Mouse (Mus musculus) erythroblast, embryonic 14.5 days (primary cell): ENCODE results near the gene Prkag2.

ENCODE experiments used
- GATA1 ChIP-seq: IDR thresholded peaks from 2 replicates; pipeline ENCODE4 v1.6.1; 2012; ENCODE audit warnings: low read length, inconsistent platforms, mixed read lengths
- TAL1 ChIP-seq: IDR thresholded peaks from 3 replicates; pipeline ENCODE4 v1.6.1; 2012; ENCODE audit warnings: low read length, inconsistent platforms, mixed read lengths

DNA sequence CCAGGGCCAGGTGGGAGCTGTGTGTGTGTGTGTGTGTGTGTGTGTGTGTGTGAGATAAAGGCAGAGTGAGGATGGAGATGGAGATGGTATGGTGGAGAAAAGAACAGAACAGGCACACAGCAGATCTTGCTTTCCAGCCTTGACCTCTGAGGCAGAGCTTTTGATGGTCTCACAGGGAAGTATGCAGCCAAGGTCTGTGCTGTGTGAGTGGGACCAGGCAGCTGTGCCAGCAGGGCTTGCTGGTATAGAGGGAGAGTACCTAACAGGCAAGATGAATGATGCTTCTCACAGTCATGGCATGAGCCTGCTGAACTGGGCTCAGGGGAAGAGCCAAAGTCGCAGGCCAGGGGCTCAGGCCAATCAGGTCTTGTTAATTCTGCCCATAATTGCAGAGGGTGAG, 108.9 kb downstream of the Prkag2 start:
- TF ChIP-seq TAL1 (no peak), GATA1 (no peak)
